Mouse (Mus musculus) heart, postnatal 0 days (tissue): ENCODE measurements around the gene Chd2.

ENCODE experiments used
- CTCF ChIP-seq: IDR thresholded peaks from 2 replicates; pipeline ENCODE4 v1.5.1; 2016; ENCODE audit warnings: antibody characterized with exemption, control low read depth, low read depth
- EP300 ChIP-seq: IDR thresholded peaks from 2 replicates; pipeline ENCODE4 v1.6.1; 2016; ENCODE audit warnings: antibody characterized with exemption, low read depth

DNA sequence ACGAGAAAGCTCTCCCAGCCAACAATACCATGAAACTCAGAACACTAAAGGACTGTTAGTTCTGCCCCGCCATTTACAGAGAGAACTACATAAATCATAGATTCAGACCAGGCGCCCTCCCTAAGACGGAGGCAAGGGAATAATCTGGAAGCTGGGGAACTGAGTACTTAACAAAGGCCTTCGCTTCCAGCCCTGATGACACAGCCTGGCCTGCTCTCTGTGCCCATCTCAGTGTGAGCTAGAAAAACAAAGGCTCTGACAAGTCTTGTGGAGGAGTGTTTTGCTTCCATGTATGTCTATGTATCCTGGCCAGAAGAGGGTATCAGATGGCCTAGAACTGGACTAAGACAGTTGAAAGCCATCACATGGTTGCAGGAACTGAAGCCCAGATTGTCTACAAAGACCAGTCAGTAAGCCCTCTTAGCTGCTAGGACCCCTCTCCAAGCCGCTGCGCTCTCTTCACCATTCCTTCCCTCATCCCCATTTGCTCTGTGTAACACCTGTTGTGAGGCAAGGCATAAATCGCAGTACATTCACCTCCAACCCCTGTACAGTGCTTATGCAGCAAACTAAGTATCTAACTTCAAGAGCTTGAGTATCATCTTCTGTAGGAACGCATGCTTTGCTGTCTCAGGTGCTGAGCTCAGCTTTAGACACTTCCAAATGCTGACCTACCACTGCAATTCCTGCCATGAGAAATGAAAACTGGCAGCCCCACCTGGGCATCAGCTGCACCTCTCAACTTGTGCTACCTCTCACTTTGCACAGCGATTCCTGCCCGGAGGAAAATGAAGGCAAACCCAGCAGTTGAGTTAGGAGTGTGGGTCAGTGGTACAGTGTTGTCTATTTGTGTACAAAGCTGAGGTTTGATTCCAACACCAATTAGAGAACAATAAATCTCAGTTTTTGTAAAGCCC, 20.1 kb downstream of the Chd2 start:
- TF ChIP-seq CTCF (no peak), EP300 (no peak)
